Mouse (Mus musculus) stomach, postnatal 0 days (tissue): Measurements from ENCODE around the gene 1700016K19Rik.

Experiments
- CTCF ChIP-seq: IDR thresholded peaks from 2 replicates; pipeline ENCODE4 v1.5.1; 2016; ENCODE audit warnings: antibody characterized with exemption, low read depth, mild to moderate bottlenecking, moderate library complexity
- EP300 ChIP-seq: optimal IDR thresholded peaks from 2 replicates; pipeline ENCODE3; 2016; ENCODE audit warnings: antibody characterized with exemption

- TF ChIP-seq CTCF (no peak), EP300 (no peak)
These were observed 35.3 kb upstream of the 1700016K19Rik start for GRCm38 (mm10) chr11:75964476-75964730.
